Mouse (Mus musculus): ENCODE measurements around the gene Wdr66.

GRCm38 (mm10) chr5:123266909-123267308 lies 15.0 kb downstream of the Wdr66 start:
- TF ChIP-seq POLR2A (IDR thresholded peaks at IDR 0.05; ENCODE audit: borderline replicate concordance, insufficient read depth, low read length): no peak
- TF ChIP-seq CTCF (IDR thresholded peaks at IDR 0.05; ENCODE audit: borderline replicate concordance, insufficient read depth, low read depth, low read length): no peak
